8 mouse cellular contexts compared by ENCODE assay signal in the genomic region with DNA sequence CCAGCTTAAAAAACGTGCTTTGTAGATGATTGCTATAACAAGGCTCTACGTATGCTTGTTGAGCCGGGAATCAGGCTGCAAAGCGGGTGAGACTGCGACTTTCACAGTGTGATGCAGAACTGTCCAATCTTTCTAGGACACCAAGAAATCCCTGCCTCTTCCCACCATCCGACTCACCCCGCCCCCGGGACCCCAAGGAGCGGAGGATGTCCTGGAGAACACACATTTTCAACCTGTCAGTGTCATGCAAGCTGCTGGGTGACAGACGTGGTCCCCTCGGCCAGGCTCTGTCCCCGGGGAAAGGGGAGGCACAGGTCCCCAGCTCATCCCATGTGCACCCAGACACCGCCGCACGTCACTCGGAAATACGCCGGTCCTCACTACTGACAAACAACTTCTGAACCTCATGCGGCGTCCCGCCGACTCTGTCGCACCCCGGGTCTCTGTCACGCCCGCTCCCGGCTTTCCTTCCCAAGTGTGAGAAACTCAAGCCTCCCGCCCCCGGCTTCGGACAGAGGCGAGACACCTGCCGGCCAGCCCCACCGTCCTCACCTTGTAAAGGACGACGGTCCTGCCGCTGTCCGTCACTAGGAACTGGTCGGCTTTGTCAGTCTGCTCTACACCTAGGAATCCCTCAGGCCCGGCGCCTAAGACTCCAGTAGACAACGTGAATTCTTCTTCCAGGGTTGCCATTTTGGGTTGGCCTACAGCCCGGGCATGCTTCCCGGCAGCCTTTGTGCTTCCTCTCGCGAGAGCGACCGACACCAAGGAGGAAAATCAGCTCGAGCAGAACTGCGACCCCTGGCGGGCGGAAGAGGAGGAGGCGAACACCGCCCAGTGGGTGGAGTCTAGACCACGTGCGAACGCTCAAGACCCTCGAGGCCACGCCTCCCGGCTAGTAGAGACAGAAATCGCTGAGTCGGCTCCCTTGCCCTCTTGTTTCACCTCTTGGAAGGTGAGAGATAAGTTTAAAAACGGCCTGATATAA. TPM values are rescaled to one million over a fixed set of nuclear protein-coding genes. Genes with fewer than 3 reads are reported as not detected.
A peak's percentile ranks its signal among the peaks of the same experiment; 100 is the strongest.
DNase-seq lines count a peak whose midpoint lies in the region; ATAC-seq and TF ChIP-seq lines count a peak whose summit lies in the region.

A gene (minus strand): TSS at position 817 of the 988 bp plus-strand sequence.

- H3K36me3 ChIP-seq in hindbrain, embryonic 13.5 days, result peaks cover 24% of the 10 kb centered on the region

- H3K4me1 ChIP-seq in hindbrain, embryonic 13.5 days (replicated peaks), result peaks cover 11% of the 10 kb centered on the region

- peak within 1 kb of the TSS; percentile 84 for H3K27ac ChIP-seq in hindbrain, embryonic 13.5 days

- in situ Hi-C loops in Patski (cut with MboI; ENCODE audit: low pct_unique_long_range_greater_than_20kb), result no loop called here

- no peaks in the 10 kb centered on the region for H3K9me3 ChIP-seq in hindbrain, embryonic 13.5 days

- WGBS in hindbrain, embryonic 13.5 days, result 0% methylated on average over 62 of the region's 62 CpGs

- peak; percentile 99 for TF ChIP-seq CTCF in Patski (IDR thresholded peaks at IDR 0.05)

- no peaks in the 10 kb centered on the region for H3K27me3 ChIP-seq in Patski
- H3K27me3 ChIP-seq in hindbrain, embryonic 13.5 days, result no peaks in the 10 kb centered on the region

- DNase-seq in Patski (ENCODE audit: low read depth, low spot score), result peak; percentile 89
- peak; percentile 99 for DNase-seq in cerebellum, postnatal 14 days
- peak; percentile 98 to 99 for DNase-seq in frontal cortex, postnatal 14 days (ENCODE audit: low spot score in 2 of 2)
- peak; percentile 94 to 98 for DNase-seq in layer of hippocampus, postnatal 25 days (ENCODE audit: extremely low spot score in 1 of 2, low spot score in 1 of 2)
- DNase-seq in lung, postnatal 25 days (ENCODE audit: low spot score), result peak; percentile 99
- DNase-seq in retina, embryonic 14.5 days (ENCODE audit: low spot score), result peak; percentile 99
- DNase-seq in thymus, postnatal 4 days, result peak; percentile 98

- H3K4me2 ChIP-seq in hindbrain, embryonic 13.5 days, result peak within 1 kb of the TSS; percentile 78

- peak; percentile 95 for ATAC-seq in Patski
- peak; percentile 93 for ATAC-seq in hindbrain, embryonic 13.5 days (ENCODE audit: low FRiP score)

- CTCF ChIA-PET in Patski (lab: Charles Lee), result interaction anchor here (1.0 kb wide), 1 partner anchor 20 kb away, joined by 4 read pairs; no protein-coding TSS in a partner anchor

- H3K9ac ChIP-seq in hindbrain, embryonic 13.5 days, result peak within 1 kb of the TSS; percentile 87

- H3K4me3 ChIP-seq in hindbrain, embryonic 13.5 days, result peak within 1 kb of the TSS; percentile 77

- POLR2A ChIA-PET in Patski (lab: Charles Lee), result interaction anchor here (0.9 kb wide), 1 partner anchor 11 kb away, joined by 3 read pairs; no protein-coding TSS in a partner anchor

RNA-seq across cellular contexts. Expression of the gene that starts here (rescaled TPM):
- 34.3 TPM for polyA plus RNA-seq in Patski (2021)
- 55.8 and 56.1 TPM in 2 replicates for polyA plus RNA-seq in hindbrain, embryonic 13.5 days (2015; fragmentation: Nextera tagmentation; extraction: Ambion mirVana)
- total RNA-seq in layer of hippocampus, postnatal 25 days (2021), result 10 to 100 TPM; 22.8 to 24.4 TPM

Comparison
In these comparisons a context has a peak if more than half of its experiments do, and no peak if none do; other contexts are left out.
1. Peak in every context shown above with its lines: DNase-seq, ATAC-seq, H3K4me3 ChIP-seq and H3K27ac ChIP-seq.